Mouse (Mus musculus): ENCODE measurements around the gene Fance. TPM values are rescaled to one million over a fixed set of nuclear protein-coding genes. Genes with fewer than 3 reads are reported as not detected.
A peak's percentile ranks its signal among the peaks of the same experiment; 100 is the strongest.

Fance gene
- total and polyA plus RNA-seq, 2 experiments from 2014 or later = 13.8 to 14.1 TPM

- H3K4me2 ChIP-seq (ENCODE audit: low read depth, low read length) = no peak overlapping the region
- WGBS = 81% methylated on average over 10 of the region's 10 CpGs
- H3K9me3 ChIP-seq (replicated peaks; ENCODE audit: control insufficient read depth, low read length) = no peaks in the 10 kb centered on the region
- H3K4me3 ChIP-seq (ENCODE audit: low read depth, low read length) = no peak overlapping the region
- no peak overlapping the region for H3K9ac ChIP-seq (replicated peaks; ENCODE audit: low read depth, low read length)
- 0 out of 2 replicates have a peak, but pooled peaks cover under 1% of the 10 kb centered on the region for H3K4me1 ChIP-seq (ENCODE audit: control insufficient read depth, insufficient read depth)
- no peak overlapping the region for H3K27ac ChIP-seq (ENCODE audit: low read depth)
- ATAC-seq (ENCODE audit: insufficient read depth, low read depth) (no peak), DNase-seq (ENCODE audit: low spot score) (no peak)
- TF ChIP-seq CTCF (IDR thresholded peaks at IDR 0.05; ENCODE audit: low read depth) (no peak), EP300 (IDR thresholded peaks at IDR 0.05; ENCODE audit: low read depth) (no peak)
- H3K27me3 ChIP-seq (ENCODE audit: control insufficient read depth, insufficient read depth, low read length) = no peaks in the 10 kb centered on the region
- no peaks in the 10 kb centered on the region for H3K36me3 ChIP-seq (replicated peaks; ENCODE audit: control insufficient read depth, insufficient read depth, low read length)
These were observed 27.2 kb upstream of the Fance start for GRCm38 (mm10) chr17:28286133-28286532.

DNA sequence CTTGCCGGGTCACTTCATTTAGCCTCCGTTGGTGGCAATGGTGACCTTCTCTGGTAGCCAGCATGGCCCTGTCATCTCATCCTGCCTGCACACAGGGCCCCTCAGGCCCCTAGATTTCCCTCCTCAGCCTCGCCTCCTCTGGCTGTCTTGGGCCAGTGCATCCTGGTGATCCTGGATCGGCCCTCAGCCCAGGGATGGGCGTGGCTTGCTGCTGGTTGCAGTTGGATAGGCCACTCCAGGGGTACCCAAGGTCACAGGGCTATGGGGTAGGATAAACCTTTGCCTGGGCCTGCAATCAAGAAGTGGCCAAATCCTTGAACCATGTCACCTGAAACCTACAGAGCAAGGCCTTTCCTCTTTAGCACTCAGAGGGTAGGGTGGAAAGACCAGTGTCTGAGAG lies 26.4 kb upstream of the Fance start:
- TF ChIP-seq CTCF (IDR thresholded peaks at IDR 0.05; ENCODE audit: low read depth) = no peak
- no peak for TF ChIP-seq EP300 (IDR thresholded peaks at IDR 0.05; ENCODE audit: low read depth)
- ATAC-seq (ENCODE audit: insufficient read depth, low read depth) (no peak), DNase-seq (ENCODE audit: low spot score) (no peak)
- H3K4me2 ChIP-seq (ENCODE audit: low read depth, low read length) = no peak overlapping the region
- H3K4me1 ChIP-seq (ENCODE audit: control insufficient read depth, insufficient read depth) = no peaks in the 10 kb centered on the region
- 55% methylated on average over 5 of the region's 5 CpGs for WGBS
- no peaks in the 10 kb centered on the region for H3K27me3 ChIP-seq (ENCODE audit: control insufficient read depth, insufficient read depth, low read length)
- H3K27ac ChIP-seq (ENCODE audit: low read depth) = no peak overlapping the region
- no peaks in the 10 kb centered on the region for H3K9me3 ChIP-seq (replicated peaks; ENCODE audit: control insufficient read depth, low read length)
- no peaks in the 10 kb centered on the region for H3K36me3 ChIP-seq (replicated peaks; ENCODE audit: control insufficient read depth, insufficient read depth, low read length)
- no peak overlapping the region for H3K4me3 ChIP-seq (ENCODE audit: low read depth, low read length)
- no peak overlapping the region for H3K9ac ChIP-seq (replicated peaks; ENCODE audit: low read depth, low read length)

GRCm38 (mm10) chr17:28287578-28287977 lies 25.7 kb upstream of the Fance start:
- Histone ChIP-seq H3K9ac (replicated peaks; ENCODE audit: low read depth, low read length) (no peak overlapping the region), H3K27me3 (ENCODE audit: control insufficient read depth, insufficient read depth, low read length) (no peaks in the 10 kb centered on the region), H3K4me2 (ENCODE audit: low read depth, low read length) (no peak overlapping the region), H3K27ac (ENCODE audit: low read depth) (no peak overlapping the region), H3K9me3 (replicated peaks; ENCODE audit: control insufficient read depth, low read length) (no peaks in the 10 kb centered on the region), H3K4me1 (ENCODE audit: control insufficient read depth, insufficient read depth) (no peaks in the 10 kb centered on the region), H3K36me3 (replicated peaks; ENCODE audit: control insufficient read depth, insufficient read depth, low read length) (no peaks in the 10 kb centered on the region), H3K4me3 (ENCODE audit: low read depth, low read length) (no peak overlapping the region)
- 29% methylated on average over 8 of the region's 8 CpGs for WGBS
- ATAC-seq (ENCODE audit: insufficient read depth, low read depth) = peak; percentile 21; the same call in 1 of the 2 replicates
- no peak for DNase-seq (ENCODE audit: low spot score)
- TF ChIP-seq CTCF (IDR thresholded peaks at IDR 0.05; ENCODE audit: low read depth) (no peak), EP300 (IDR thresholded peaks at IDR 0.05; ENCODE audit: low read depth) (no peak)

GRCm38 (mm10) chr17:28287980-28288379 lies 25.3 kb upstream of the Fance start:
- Histone ChIP-seq H3K9ac (replicated peaks; ENCODE audit: low read depth, low read length) (no peak overlapping the region), H3K27me3 (ENCODE audit: control insufficient read depth, insufficient read depth, low read length) (no peaks in the 10 kb centered on the region), H3K4me2 (ENCODE audit: low read depth, low read length) (no peak overlapping the region), H3K4me1 (ENCODE audit: control insufficient read depth, insufficient read depth) (no peaks in the 10 kb centered on the region), H3K27ac (ENCODE audit: low read depth) (no peak overlapping the region), H3K4me3 (ENCODE audit: low read depth, low read length) (no peak overlapping the region), H3K36me3 (replicated peaks; ENCODE audit: control insufficient read depth, insufficient read depth, low read length) (no peaks in the 10 kb centered on the region), H3K9me3 (replicated peaks; ENCODE audit: control insufficient read depth, low read length) (no peaks in the 10 kb centered on the region)
- peak; percentile 42 for DNase-seq (ENCODE audit: low spot score)
- ATAC-seq (ENCODE audit: insufficient read depth, low read depth) = peak; percentile 40
- TF ChIP-seq EP300 (IDR thresholded peaks at IDR 0.05; ENCODE audit: low read depth) (no peak), CTCF (IDR thresholded peaks at IDR 0.05; ENCODE audit: low read depth) (peak; percentile 34)
- 39% methylated on average over 5 of the region's 5 CpGs for WGBS

DNA sequence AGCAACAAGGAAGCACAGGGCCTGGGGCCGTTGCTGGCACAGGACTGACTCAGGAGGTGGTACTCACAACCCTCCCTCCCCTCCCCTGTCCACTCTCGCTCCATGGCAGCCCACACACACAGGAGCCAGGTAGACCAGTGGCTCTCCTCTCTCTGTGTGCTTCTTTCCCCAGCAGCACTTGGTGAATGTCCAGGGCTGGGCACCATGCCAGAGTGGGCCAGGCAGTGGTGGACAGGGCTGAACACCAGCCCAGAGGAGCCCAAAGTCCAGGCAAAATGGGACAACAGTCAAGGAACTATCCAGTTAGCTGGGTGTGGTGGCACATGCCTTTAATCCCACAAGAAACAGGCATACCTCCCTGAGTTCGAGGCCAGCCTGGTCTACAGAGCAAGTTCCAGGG lies 23.1 kb upstream of the Fance start:
- TF ChIP-seq CTCF (IDR thresholded peaks at IDR 0.05; ENCODE audit: low read depth) (no peak), EP300 (IDR thresholded peaks at IDR 0.05; ENCODE audit: low read depth) (no peak)
- H3K4me2 ChIP-seq (ENCODE audit: low read depth, low read length) = no peak overlapping the region
- 52% methylated on average over 3 of the region's 3 CpGs for WGBS
- no peaks in the 10 kb centered on the region for H3K4me1 ChIP-seq (ENCODE audit: control insufficient read depth, insufficient read depth)
- no peaks in the 10 kb centered on the region for H3K9me3 ChIP-seq (replicated peaks; ENCODE audit: control insufficient read depth, low read length)
- no peak for ATAC-seq (ENCODE audit: insufficient read depth, low read depth)
- H3K27ac ChIP-seq (ENCODE audit: low read depth) = no peak overlapping the region
- no peak overlapping the region for H3K4me3 ChIP-seq (ENCODE audit: low read depth, low read length)
- H3K9ac ChIP-seq (replicated peaks; ENCODE audit: low read depth, low read length) = no peak overlapping the region
- H3K36me3 ChIP-seq (replicated peaks; ENCODE audit: control insufficient read depth, insufficient read depth, low read length) = no peaks in the 10 kb centered on the region
- no peak for DNase-seq (ENCODE audit: low spot score)
- H3K27me3 ChIP-seq (ENCODE audit: control insufficient read depth, insufficient read depth, low read length) = no peaks in the 10 kb centered on the region

DNA sequence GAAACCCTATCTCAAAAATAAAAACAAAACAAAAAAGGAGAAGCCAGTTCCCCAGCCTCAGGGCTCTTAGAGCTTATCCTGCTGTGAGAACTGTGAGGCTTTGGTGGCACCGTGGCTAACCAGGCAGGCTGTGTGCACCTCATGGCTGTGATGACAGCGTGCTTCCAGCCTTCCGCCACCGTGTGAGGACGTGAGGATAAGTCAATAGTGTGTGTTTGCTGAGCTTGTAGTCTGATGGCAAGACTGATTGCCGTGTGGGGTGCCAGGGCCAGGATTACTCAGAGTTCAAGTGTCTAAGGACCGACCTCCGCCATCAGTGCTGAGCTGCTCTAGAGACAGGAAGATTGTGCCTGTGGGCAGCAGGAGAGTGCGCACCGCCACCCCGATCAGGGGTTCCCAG lies 22.6 kb upstream of the Fance start:
- H3K4me3 ChIP-seq (ENCODE audit: low read depth, low read length) = no peak overlapping the region
- 65% methylated on average over 11 of the region's 11 CpGs for WGBS
- DNase-seq (ENCODE audit: low spot score) = no peak
- no peak for ATAC-seq (ENCODE audit: insufficient read depth, low read depth)
- no peak overlapping the region for H3K27ac ChIP-seq (ENCODE audit: low read depth)
- no peaks in the 10 kb centered on the region for H3K27me3 ChIP-seq (ENCODE audit: control insufficient read depth, insufficient read depth, low read length)
- TF ChIP-seq CTCF (IDR thresholded peaks at IDR 0.05; ENCODE audit: low read depth) = no peak
- TF ChIP-seq EP300 (IDR thresholded peaks at IDR 0.05; ENCODE audit: low read depth) = no peak
- no peak overlapping the region for H3K4me2 ChIP-seq (ENCODE audit: low read depth, low read length)
- H3K36me3 ChIP-seq (replicated peaks; ENCODE audit: control insufficient read depth, insufficient read depth, low read length) = no peaks in the 10 kb centered on the region
- H3K9me3 ChIP-seq (replicated peaks; ENCODE audit: control insufficient read depth, low read length) = no peaks in the 10 kb centered on the region
- no peak overlapping the region for H3K9ac ChIP-seq (replicated peaks; ENCODE audit: low read depth, low read length)
- H3K4me1 ChIP-seq (ENCODE audit: control insufficient read depth, insufficient read depth) = no peaks in the 10 kb centered on the region
